Mouse (Mus musculus): Measurements from ENCODE around the gene Irak2. TPM values are rescaled to one million over a fixed set of nuclear protein-coding genes. Genes with fewer than 3 reads are reported as not detected.
"Not testable (repeated sequence)": the region's sequence is repeated elsewhere in the genome, so short reads cannot be mapped to it uniquely, and the experiment has no call there.

Irak2 gene
- polyA plus RNA-seq, 1 experiment from 2014 or later = 6.3 TPM

DNA sequence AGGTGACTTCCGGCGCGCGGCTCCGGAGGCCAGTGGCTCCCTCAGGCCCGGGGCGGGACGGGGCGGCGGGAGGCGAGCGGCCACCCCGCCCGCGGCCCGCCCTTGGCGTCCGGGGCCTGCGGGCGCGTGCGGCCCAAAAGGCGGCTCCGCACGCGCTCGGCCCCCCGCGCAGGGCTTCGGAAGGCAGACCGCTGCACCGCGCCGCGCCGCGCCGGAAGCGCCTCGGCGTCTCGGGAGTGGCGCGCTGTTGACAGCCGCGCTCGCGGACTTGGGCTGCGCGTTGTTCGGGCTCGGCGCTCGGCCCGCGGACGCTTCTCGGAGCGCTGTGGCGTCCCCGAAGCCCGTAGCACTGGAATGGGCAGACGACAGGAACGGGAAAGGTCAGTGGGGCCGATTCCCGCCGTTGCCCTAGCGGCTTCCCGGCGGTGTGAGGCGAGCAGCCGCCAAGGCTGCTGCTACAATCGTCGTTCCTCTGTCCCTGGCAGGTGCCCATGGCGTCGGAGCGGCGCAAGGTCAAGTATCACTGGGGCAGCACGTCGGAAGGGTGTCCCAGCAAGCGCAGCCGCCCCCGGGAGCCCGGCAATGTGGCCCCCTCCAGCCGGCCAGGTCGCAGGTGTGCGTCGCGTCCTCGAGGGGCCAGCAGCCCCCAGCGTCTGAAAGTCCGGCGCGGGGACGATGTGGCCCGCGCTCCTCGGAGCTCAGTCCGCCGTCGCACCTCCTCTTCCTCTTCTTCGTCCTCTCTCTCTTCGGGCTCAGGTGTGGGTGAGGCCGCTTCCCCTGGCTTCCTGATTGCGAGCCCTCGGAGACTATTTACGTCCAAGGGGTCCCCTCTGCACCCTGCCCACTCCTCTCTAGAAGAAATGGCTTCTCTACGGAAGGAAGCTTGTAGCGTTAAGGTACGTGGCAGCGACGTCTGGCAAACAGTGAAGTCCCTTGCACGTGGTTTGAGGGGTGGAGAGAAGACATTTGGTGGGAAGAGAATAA is 59.2 kb downstream of the Irak2 start:
- Histone ChIP-seq H3K4me1 (replicated peaks; ENCODE audit: control insufficient read depth, insufficient read depth, low read length) (peaks cover 18% of the 10 kb centered on the region), H3K4me3 (ENCODE audit: low read length) (peak overlapping the region; percentile 85), H3K36me3 (ENCODE audit: control insufficient read depth, insufficient read depth, low read length) (peaks cover 8% of the 10 kb centered on the region), H3K27ac (ENCODE audit: low read length) (peak overlapping the region; percentile 94), H3K9me3 (ENCODE audit: control insufficient read depth, low read length) (no peaks in the 10 kb centered on the region), H3K4me2 (ENCODE audit: low read depth, low read length) (peak overlapping the region; percentile 96), H3K27me3 (ENCODE audit: control insufficient read depth, insufficient read depth, low read depth, low read length) (no peaks in the 10 kb centered on the region), H3K9ac (ENCODE audit: low read length) (peak overlapping the region; percentile 83)
- peak; percentile 63; the same call in 1 of the 2 replicates for ATAC-seq (ENCODE audit: low read depth)
- under 1% methylated on average over 88 of the region's 113 CpGs for WGBS

- Histone ChIP-seq H3K4me3 (ENCODE audit: low read length) (no peak overlapping the region), H3K4me2 (ENCODE audit: low read depth, low read length) (no peak overlapping the region), H3K36me3 (ENCODE audit: control insufficient read depth, insufficient read depth, low read length) (peaks cover 56% of the 10 kb centered on the region), H3K4me1 (replicated peaks; ENCODE audit: control insufficient read depth, insufficient read depth, low read length) (no peaks in the 10 kb centered on the region), H3K27ac (ENCODE audit: low read length) (no peak overlapping the region), H3K27me3 (ENCODE audit: control insufficient read depth, insufficient read depth, low read depth, low read length) (no peaks in the 10 kb centered on the region), H3K9ac (ENCODE audit: low read length) (no peak overlapping the region), H3K9me3 (ENCODE audit: control insufficient read depth, low read length) (no peaks in the 10 kb centered on the region)
- WGBS = 87% methylated on average over 3 of the region's 3 CpGs
- ATAC-seq (ENCODE audit: low read depth) = no peak
Observed at GRCm38 (mm10) chr6:113712718-113713117, 74.5 kb downstream of the Irak2 start.

DNA sequence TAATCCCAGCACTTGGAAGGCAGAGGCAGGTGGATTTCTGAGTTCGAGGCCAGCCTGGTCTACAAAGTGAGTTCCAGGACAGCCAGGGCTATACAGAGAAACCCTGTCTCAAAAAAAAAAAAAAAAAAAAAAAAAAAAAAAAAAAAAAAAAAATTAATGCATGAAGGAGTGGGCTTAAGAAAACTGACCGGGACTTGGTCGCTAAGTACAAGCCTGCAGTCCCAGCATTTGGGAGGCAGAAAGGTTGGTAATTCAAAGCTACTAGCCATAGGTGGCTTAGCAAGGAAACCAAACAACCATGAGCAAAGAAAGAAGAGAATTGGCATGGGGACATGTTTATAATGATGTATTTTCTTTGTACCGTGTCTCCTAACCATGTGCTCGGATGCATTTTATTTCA is 75.1 kb downstream of the Irak2 start:
- H3K27ac ChIP-seq (ENCODE audit: low read length); H3K4me2 ChIP-seq (ENCODE audit: low read depth, low read length); ATAC-seq (ENCODE audit: low read depth); H3K9ac ChIP-seq (ENCODE audit: low read length); H3K9me3 ChIP-seq (ENCODE audit: control insufficient read depth, low read length); H3K4me3 ChIP-seq (ENCODE audit: low read length); H3K4me1 ChIP-seq (replicated peaks; ENCODE audit: control insufficient read depth, insufficient read depth, low read length); H3K27me3 ChIP-seq (ENCODE audit: control insufficient read depth, insufficient read depth, low read depth, low read length): not testable (repeated sequence)
- peaks cover 50% of the 10 kb centered on the region for H3K36me3 ChIP-seq (ENCODE audit: control insufficient read depth, insufficient read depth, low read length)
- 82% methylated on average over 4 of the region's 5 CpGs for WGBS

DNA sequence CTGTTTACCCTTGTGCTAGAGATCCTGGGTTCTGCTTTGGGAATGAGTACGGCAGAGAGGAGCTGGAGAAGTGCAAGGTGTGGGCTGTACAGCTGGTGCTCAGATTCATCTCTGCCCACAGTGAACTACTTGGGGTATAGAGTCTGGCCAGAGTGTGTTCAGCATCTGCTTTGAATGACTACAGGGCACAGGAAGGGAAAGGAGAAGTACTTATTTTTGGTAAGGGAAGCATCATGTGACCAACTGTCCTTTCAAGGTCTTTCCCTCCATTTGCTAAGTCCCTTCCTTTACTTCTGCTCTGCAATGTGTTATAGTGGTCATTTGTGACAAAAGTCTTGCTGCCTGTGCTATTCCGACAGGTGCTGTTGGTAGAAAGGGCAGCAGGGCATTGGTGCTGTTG is 76.0 kb downstream of the Irak2 start:
- H3K36me3 ChIP-seq (ENCODE audit: control insufficient read depth, insufficient read depth, low read length) = peaks cover 43% of the 10 kb centered on the region
- H3K27me3 ChIP-seq (ENCODE audit: control insufficient read depth, insufficient read depth, low read depth, low read length) = no peaks in the 10 kb centered on the region
- no peaks in the 10 kb centered on the region for H3K9me3 ChIP-seq (ENCODE audit: control insufficient read depth, low read length)
- no peak overlapping the region for H3K4me3 ChIP-seq (ENCODE audit: low read length)
- ATAC-seq (ENCODE audit: low read depth) = no peak
- no peak overlapping the region for H3K27ac ChIP-seq (ENCODE audit: low read length)
- no peak overlapping the region for H3K4me2 ChIP-seq (ENCODE audit: low read depth, low read length)
- H3K4me1 ChIP-seq (replicated peaks; ENCODE audit: control insufficient read depth, insufficient read depth, low read length) = no peaks in the 10 kb centered on the region
- 86% methylated on average over 2 of the region's 2 CpGs for WGBS
- no peak overlapping the region for H3K9ac ChIP-seq (ENCODE audit: low read length)

- Histone ChIP-seq H3K4me3 (ENCODE audit: low read length) (no peak overlapping the region), H3K9ac (ENCODE audit: low read length) (no peak overlapping the region), H3K36me3 (ENCODE audit: control insufficient read depth, insufficient read depth, low read length) (peaks cover 39% of the 10 kb centered on the region), H3K4me2 (ENCODE audit: low read depth, low read length) (no peak overlapping the region), H3K9me3 (ENCODE audit: control insufficient read depth, low read length) (no peaks in the 10 kb centered on the region), H3K27ac (ENCODE audit: low read length) (no peak overlapping the region), H3K27me3 (ENCODE audit: control insufficient read depth, insufficient read depth, low read depth, low read length) (no peaks in the 10 kb centered on the region), H3K4me1 (replicated peaks; ENCODE audit: control insufficient read depth, insufficient read depth, low read length) (no peaks in the 10 kb centered on the region)
- 42% methylated on average over 1 of the region's 1 CpGs for WGBS
- ATAC-seq (ENCODE audit: low read depth) = no peak
Observed at GRCm38 (mm10) chr6:113714797-113715196, 76.5 kb downstream of the Irak2 start.

GRCm38 (mm10) chr6:113717541-113717940 is 79.3 kb downstream of the Irak2 start:
- Histone ChIP-seq H3K9ac (ENCODE audit: low read length) (no peak overlapping the region), H3K4me1 (replicated peaks; ENCODE audit: control insufficient read depth, insufficient read depth, low read length) (no peaks in the 10 kb centered on the region), H3K9me3 (ENCODE audit: control insufficient read depth, low read length) (no peaks in the 10 kb centered on the region), H3K36me3 (ENCODE audit: control insufficient read depth, insufficient read depth, low read length) (peaks cover 24% of the 10 kb centered on the region), H3K4me3 (ENCODE audit: low read length) (no peak overlapping the region), H3K27ac (ENCODE audit: low read length) (no peak overlapping the region), H3K27me3 (ENCODE audit: control insufficient read depth, insufficient read depth, low read depth, low read length) (no peaks in the 10 kb centered on the region), H3K4me2 (ENCODE audit: low read depth, low read length) (no peak overlapping the region)
- 76% methylated on average over 3 of the region's 3 CpGs for WGBS
- no peak for ATAC-seq (ENCODE audit: low read depth)

GRCm38 (mm10) chr6:113719878-113720277 is 81.6 kb downstream of the Irak2 start, which contains the start of gene Ghrl:
Gene Ghrl, minus strand, starts transcription at chr6:113719880.
- Histone ChIP-seq H3K4me2 (ENCODE audit: low read depth, low read length) (no peak within 1 kb of the TSS), H3K27ac (ENCODE audit: low read length) (no peak within 1 kb of the TSS), H3K4me3 (ENCODE audit: low read length) (no peak within 1 kb of the TSS), H3K27me3 (ENCODE audit: control insufficient read depth, insufficient read depth, low read depth, low read length) (no peaks in the 10 kb centered on the region), H3K36me3 (ENCODE audit: control insufficient read depth, insufficient read depth, low read length) (peaks cover 10% of the 10 kb centered on the region), H3K4me1 (replicated peaks; ENCODE audit: control insufficient read depth, insufficient read depth, low read length) (no peaks in the 10 kb centered on the region), H3K9ac (ENCODE audit: low read length) (no peak within 1 kb of the TSS), H3K9me3 (ENCODE audit: control insufficient read depth, low read length) (no peaks in the 10 kb centered on the region)
- WGBS = 64% methylated on average over 3 of the region's 3 CpGs
- no peak for ATAC-seq (ENCODE audit: low read depth)

DNA sequence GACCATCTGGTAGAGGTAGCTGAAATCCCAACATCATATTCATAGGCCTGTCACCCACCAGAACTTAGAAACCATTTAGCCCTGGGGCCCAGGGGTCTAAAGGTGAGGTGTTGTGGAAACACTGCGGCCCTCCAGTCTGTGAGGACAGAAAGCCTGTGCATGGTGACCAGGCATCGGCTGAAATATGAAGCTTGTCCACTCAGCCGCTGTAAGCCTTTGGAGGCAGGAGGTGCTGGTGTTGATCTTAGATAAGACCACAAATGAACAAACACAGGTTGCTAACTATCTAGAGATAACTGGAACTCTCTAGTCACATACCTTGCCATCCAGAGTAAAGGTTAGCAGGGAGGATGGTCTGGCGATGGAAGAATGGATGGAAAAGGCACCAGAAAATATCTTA is 82.8 kb downstream of the Irak2 start:
- H3K27me3 ChIP-seq (ENCODE audit: control insufficient read depth, insufficient read depth, low read depth, low read length) = no peaks in the 10 kb centered on the region
- no peak overlapping the region for H3K4me2 ChIP-seq (ENCODE audit: low read depth, low read length)
- H3K4me3 ChIP-seq (ENCODE audit: low read length) = no peak overlapping the region
- peaks cover 4% of the 10 kb centered on the region; the same call in 1 of the 2 replicates for H3K36me3 ChIP-seq (ENCODE audit: control insufficient read depth, insufficient read depth, low read length)
- 55% methylated on average over 4 of the region's 4 CpGs for WGBS
- no peak overlapping the region for H3K27ac ChIP-seq (ENCODE audit: low read length)
- ATAC-seq (ENCODE audit: low read depth) = no peak
- no peak overlapping the region for H3K9ac ChIP-seq (ENCODE audit: low read length)
- no peaks in the 10 kb centered on the region for H3K9me3 ChIP-seq (ENCODE audit: control insufficient read depth, low read length)
- no peaks in the 10 kb centered on the region for H3K4me1 ChIP-seq (replicated peaks; ENCODE audit: control insufficient read depth, insufficient read depth, low read length)

DNA sequence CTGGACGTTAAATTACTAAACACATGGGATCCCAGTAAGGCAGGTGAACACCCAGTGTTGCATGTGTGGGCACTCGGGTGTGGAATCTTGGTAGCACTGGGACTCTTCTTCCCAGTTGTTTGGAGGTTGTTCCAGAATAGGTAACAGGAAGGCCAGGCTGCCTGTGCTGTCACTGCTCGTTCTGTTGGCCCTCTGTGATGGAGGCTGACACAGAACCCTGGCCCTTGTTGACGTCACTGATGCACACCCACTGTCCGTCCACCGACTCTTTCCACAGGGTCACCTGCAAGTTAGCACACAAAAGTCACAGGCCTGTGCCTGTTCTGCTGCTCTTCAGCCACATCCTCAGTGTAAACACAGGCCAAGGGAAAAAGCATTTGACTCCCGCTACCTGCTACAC is 89.9 kb downstream of the Irak2 start:
- Histone ChIP-seq H3K27me3 (ENCODE audit: control insufficient read depth, insufficient read depth, low read depth, low read length) (no peaks in the 10 kb centered on the region), H3K36me3 (ENCODE audit: control insufficient read depth, insufficient read depth, low read length) (peaks cover 58% of the 10 kb centered on the region), H3K9ac (ENCODE audit: low read length) (no peak overlapping the region), H3K27ac (ENCODE audit: low read length) (no peak overlapping the region), H3K4me2 (ENCODE audit: low read depth, low read length) (no peak overlapping the region), H3K4me1 (replicated peaks; ENCODE audit: control insufficient read depth, insufficient read depth, low read length) (no peaks in the 10 kb centered on the region), H3K4me3 (ENCODE audit: low read length) (no peak overlapping the region), H3K9me3 (ENCODE audit: control insufficient read depth, low read length) (no peaks in the 10 kb centered on the region)
- WGBS = 77% methylated on average over 7 of the region's 7 CpGs
- no peak for ATAC-seq (ENCODE audit: low read depth)

Measured in lung, embryonic 16.5 days (tissue).